Mouse (Mus musculus) megakaryocyte, embryonic 14.5 days (primary cell): Measurements from ENCODE around the gene Stat5a.

Experiments
- FLI1 ChIP-seq: IDR thresholded peaks from 2 replicates; pipeline ENCODE4 v1.6.1; 2012; ENCODE audit warnings: low read length, inconsistent platforms, mixed read lengths
- GATA1 ChIP-seq: IDR thresholded peaks from 3 replicates; pipeline ENCODE4 v1.6.1; 2012; ENCODE audit warnings: mixed read lengths, low read length, inconsistent platforms, borderline replicate concordance

- TF ChIP-seq GATA1, result no peak
- no peak for TF ChIP-seq FLI1
Observed at GRCm38 (mm10) chr11:100825451-100825850, 33.7 kb upstream of the Stat5a start.
